Mouse (Mus musculus) small intestine, adult 2 months (tissue): ENCODE results near the gene Ackr2.

Experiments used
- CTCF ChIP-seq: fragments of 200-500 bp; IDR thresholded peaks from 2 replicates; pipeline ENCODE4 v1.5.1; 2012; ENCODE audit warnings: low read depth, mild to moderate bottlenecking, control low read depth, inconsistent platforms, low read length, moderate library complexity, mixed read lengths; ENCODE audit not compliant: insufficient replicate concordance, insufficient read length; ENCODE audit errors: extremely low read depth
- POLR2A ChIP-seq: fragments of 200-500 bp; IDR thresholded peaks from 2 replicates; pipeline ENCODE4 v1.6.1; 2012; ENCODE audit warnings: low read depth, mild to moderate bottlenecking, control low read depth, inconsistent platforms, low read length, moderate library complexity

- peak; percentile 82; the same call in 1 of the 2 replicates for TF ChIP-seq CTCF
- no peak for TF ChIP-seq POLR2A
Measured at GRCm38 (mm10) chr9:121928498-121928897, 30.3 kb downstream of the Ackr2 start.
